Mouse (Mus musculus): ENCODE measurements around the gene H2al1c.
"Not testable (repeated sequence)": the region's sequence is repeated elsewhere in the genome, so short reads cannot be mapped to it uniquely, and the experiment has no call there.

The H2al1c gene

GRCm38 (mm10) chrX:11305355-11305754 is at the start of gene H2al1c:
Gene H2al1c (plus strand): TSS chrX:11305655.
- DNase-seq (ENCODE audit: low spot score) = not testable (repeated sequence)

GRCm38 (mm10) chrX:11264918-11265317 is 40.5 kb upstream of the H2al1c start:
- DNase-seq (ENCODE audit: low spot score) = no peak

GRCm38 (mm10) chrX:11267791-11268190 is 37.7 kb upstream of the H2al1c start:
- peak; percentile 10 for DNase-seq (ENCODE audit: low spot score)

GRCm38 (mm10) chrX:11269074-11269473 is 36.4 kb upstream of the H2al1c start:
- no peak for DNase-seq (ENCODE audit: low spot score)

GRCm38 (mm10) chrX:11273190-11273589 is 32.3 kb upstream of the H2al1c start:
- DNase-seq (ENCODE audit: low spot score) = no peak

GRCm38 (mm10) chrX:11277083-11277482 is 28.4 kb upstream of the H2al1c start:
- no peak for DNase-seq (ENCODE audit: low spot score)

- no peak for DNase-seq (ENCODE audit: low spot score)
Measured at GRCm38 (mm10) chrX:11280741-11281140, 24.7 kb upstream of the H2al1c start.

- DNase-seq (ENCODE audit: low spot score) = no peak
Measured at GRCm38 (mm10) chrX:11288306-11288882, 17.1 kb upstream of the H2al1c start.

- no peak for DNase-seq (ENCODE audit: low spot score)
Measured at GRCm38 (mm10) chrX:11289244-11289643, 16.2 kb upstream of the H2al1c start.

GRCm38 (mm10) chrX:11298957-11299356 is 6.5 kb upstream of the H2al1c start, which contains the start of gene H2al1a:
Gene H2al1a (plus strand): TSS chrX:11299257.
- not testable (repeated sequence) for DNase-seq (ENCODE audit: low spot score)

- not testable (repeated sequence) for DNase-seq (ENCODE audit: low spot score)
Measured at GRCm38 (mm10) chrX:11302132-11302531, 3.3 kb upstream of the H2al1c start, which contains the start of gene H2al1b. Gene H2al1b (plus strand): TSS chrX:11302432.

- not testable (repeated sequence) for DNase-seq (ENCODE audit: low spot score)
Measured at GRCm38 (mm10) chrX:11308524-11308923, 3.1 kb downstream of the H2al1c start, which contains the start of gene H2al1d. Gene H2al1d (plus strand): TSS chrX:11308824.

- DNase-seq (ENCODE audit: low spot score) = not testable (repeated sequence)
Measured at GRCm38 (mm10) chrX:11311634-11312033, 6.2 kb downstream of the H2al1c start, which contains the start of gene H2al1e. Gene H2al1e (plus strand): TSS chrX:11311934.

GRCm38 (mm10) chrX:11314858-11315257 is 9.4 kb downstream of the H2al1c start, which contains the start of gene H2al1f:
Gene H2al1f (plus strand): TSS chrX:11315158.
- not testable (repeated sequence) for DNase-seq (ENCODE audit: low spot score)

GRCm38 (mm10) chrX:11317956-11318355 is 12.5 kb downstream of the H2al1c start, which contains the start of gene H2al1g:
Gene H2al1g (plus strand): TSS chrX:11318256.
- DNase-seq (ENCODE audit: low spot score) = not testable (repeated sequence)

GRCm38 (mm10) chrX:11321192-11321591 is 15.7 kb downstream of the H2al1c start, which contains the start of gene H2al1h:
Gene H2al1h (plus strand): TSS chrX:11321492.
- not testable (repeated sequence) for DNase-seq (ENCODE audit: low spot score)

- not testable (repeated sequence) for DNase-seq (ENCODE audit: low spot score)
Measured at GRCm38 (mm10) chrX:11324359-11324758, 18.9 kb downstream of the H2al1c start, which contains the start of gene H2al1i. Gene H2al1i (plus strand): TSS chrX:11324659.

- DNase-seq (ENCODE audit: low spot score) = not testable (repeated sequence)
Measured at GRCm38 (mm10) chrX:11327522-11327921, 22.1 kb downstream of the H2al1c start, which contains the start of gene H2al1j. Gene H2al1j (plus strand): TSS chrX:11327822.

- no peak for DNase-seq (ENCODE audit: low spot score)
Measured at GRCm38 (mm10) chrX:11345762-11346161, 40.3 kb downstream of the H2al1c start.

GRCm38 (mm10) chrX:11346756-11347155 is 41.3 kb downstream of the H2al1c start:
- DNase-seq (ENCODE audit: low spot score) = no peak
